Mouse (Mus musculus): ENCODE results near the gene Vmn1r29. TPM values are rescaled to one million over a fixed set of nuclear protein-coding genes. Genes with fewer than 3 reads are reported as not detected.
"Not testable (repeated sequence)": the region's sequence is repeated elsewhere in the genome, so short reads cannot be mapped to it uniquely, and the experiment has no call there.

The Vmn1r29 gene
- total RNA-seq (2021), result not detected
- long read RNA-seq, experiment 1, result 0 reads
- long read RNA-seq, experiment 2, result 0 reads

DNA sequence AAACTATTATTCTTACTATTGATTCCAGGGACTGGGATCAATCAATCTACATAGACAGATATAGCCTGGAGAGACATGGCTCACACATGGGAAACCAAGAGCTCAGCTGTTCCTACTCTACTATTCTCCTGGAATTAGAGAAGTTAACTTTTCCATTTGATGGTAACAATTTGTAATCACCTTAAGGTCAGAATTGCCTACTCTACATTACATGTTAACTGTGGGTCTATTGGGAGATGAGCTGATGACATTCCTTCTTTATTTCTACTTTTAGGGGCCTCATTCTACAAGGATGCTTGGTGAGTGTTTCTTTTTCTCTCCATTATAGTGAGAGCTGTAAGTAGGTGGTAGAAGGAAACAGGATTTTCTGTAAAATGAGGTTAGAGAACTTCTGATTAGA, at the start of gene Vmn1r29:
Gene Vmn1r29 (plus strand): TSS at position 301 of the 400 bp plus-strand sequence.
- TF ChIP-seq CTCF (IDR thresholded peaks at IDR 0.05), result no peak
- Histone ChIP-seq H3K27ac (no peak within 1 kb of the TSS), H3K4me3 (no peak within 1 kb of the TSS)
- DNase-seq (ENCODE audit: extremely low spot score in 1 of 2, low spot score in 2 of 2), result no peak
- intact Hi-C loops (cut with DNase I), result no loop called here

DNA sequence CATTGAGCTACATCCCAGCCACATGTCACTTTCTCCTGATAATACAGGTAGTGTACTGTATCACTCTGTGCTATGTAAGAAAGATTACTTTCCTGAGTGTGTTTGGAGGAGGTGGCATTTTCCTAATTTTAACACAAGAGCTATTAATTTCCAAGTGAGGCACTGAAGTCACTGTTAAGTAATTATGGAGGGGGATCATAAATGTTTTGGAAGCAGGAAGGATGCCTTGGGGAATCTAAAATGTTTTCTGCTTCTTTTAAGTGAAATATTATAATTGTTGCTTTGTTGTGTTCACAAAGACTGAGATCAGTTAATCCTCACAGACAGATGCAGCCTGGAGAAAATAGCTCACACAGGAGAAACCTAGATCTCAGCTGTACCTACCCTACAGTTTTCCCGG, 39.6 kb upstream of the Vmn1r29 start, which contains the start of gene Vmn1r28:
Gene Vmn1r28 (plus strand): TSS at position 301 of the 400 bp plus-strand sequence.
- no peak for TF ChIP-seq CTCF (IDR thresholded peaks at IDR 0.05)
- DNase-seq (ENCODE audit: extremely low spot score in 1 of 2, low spot score in 2 of 2), result no peak
- no peak within 1 kb of the TSS for H3K4me3 ChIP-seq
- intact Hi-C loops (cut with DNase I), result no loop called here
- H3K27ac ChIP-seq, result no peak within 1 kb of the TSS

DNA sequence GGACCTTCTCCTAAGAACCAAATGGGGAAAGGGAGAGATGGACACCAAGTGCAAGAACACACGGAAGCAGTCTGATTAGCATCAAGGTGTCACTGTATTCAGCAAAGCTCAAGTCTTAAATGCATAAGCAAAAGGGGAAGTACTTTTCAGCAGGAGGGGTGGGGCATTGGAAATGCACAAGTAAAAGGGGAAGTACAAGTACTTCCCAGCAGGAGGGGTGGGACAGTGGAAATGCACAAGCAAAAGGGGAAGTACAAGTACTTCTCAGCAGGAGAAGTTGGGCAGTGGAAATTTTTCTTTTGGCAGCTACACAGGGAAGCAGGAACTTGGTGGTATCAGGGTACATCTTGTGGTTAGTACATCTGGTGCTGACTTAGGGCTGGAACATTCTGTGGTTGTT, 21.7 kb upstream of the Vmn1r29 start:
- H3K4me3 ChIP-seq; intact Hi-C loops (cut with DNase I); H3K27ac ChIP-seq; DNase-seq (ENCODE audit: extremely low spot score in 1 of 2, low spot score in 2 of 2): not testable (repeated sequence)

DNA sequence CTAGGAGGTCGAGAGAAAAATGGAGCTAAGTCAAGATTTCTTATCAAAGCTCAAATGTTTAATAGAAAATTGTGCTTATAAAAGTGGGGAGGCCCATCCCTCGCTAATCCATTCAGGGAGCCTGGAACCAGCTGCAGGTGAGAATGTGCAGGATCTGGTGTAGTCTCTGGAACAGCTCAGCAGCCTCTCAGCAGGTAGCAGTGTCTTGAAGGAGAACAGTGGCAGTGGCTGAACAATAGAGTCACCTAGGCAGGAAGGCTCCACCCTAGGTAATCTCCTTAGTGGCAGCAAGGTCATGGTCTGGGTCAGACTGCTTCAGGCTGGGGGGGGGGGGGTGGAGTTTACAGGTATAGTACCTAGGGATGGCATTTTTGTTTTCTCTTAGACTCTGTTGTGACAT, 9.1 kb upstream of the Vmn1r29 start:
- TF ChIP-seq CTCF (IDR thresholded peaks at IDR 0.05), result no peak
- no peak for DNase-seq (ENCODE audit: extremely low spot score in 1 of 2, low spot score in 2 of 2)
- H3K27ac ChIP-seq, result no peak overlapping the region
- H3K4me3 ChIP-seq, result no peak overlapping the region
- intact Hi-C loops (cut with DNase I), result no loop called here

DNA sequence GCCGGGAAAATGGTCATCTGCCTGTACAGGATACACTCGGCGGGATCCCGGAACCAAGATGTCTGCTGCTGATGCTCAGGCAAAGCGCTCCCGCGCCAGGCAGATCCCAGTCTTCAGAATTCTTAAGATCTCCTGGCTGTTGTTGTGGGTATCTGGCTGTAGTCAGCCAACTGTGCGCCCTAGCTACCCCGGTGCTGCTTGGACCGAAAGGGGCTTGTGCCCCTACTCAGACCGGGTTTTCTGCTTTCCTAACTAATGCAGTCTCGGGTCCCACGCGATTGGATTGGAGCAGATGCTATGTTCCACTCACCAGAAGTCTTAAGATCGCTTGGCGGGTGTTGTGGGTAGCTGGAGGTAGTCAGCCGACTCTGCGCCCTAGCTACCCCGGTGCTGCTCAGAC, 2.8 kb upstream of the Vmn1r29 start:
- intact Hi-C loops (cut with DNase I); H3K4me3 ChIP-seq; H3K27ac ChIP-seq; DNase-seq (ENCODE audit: extremely low spot score in 1 of 2, low spot score in 2 of 2): not testable (repeated sequence)

DNA sequence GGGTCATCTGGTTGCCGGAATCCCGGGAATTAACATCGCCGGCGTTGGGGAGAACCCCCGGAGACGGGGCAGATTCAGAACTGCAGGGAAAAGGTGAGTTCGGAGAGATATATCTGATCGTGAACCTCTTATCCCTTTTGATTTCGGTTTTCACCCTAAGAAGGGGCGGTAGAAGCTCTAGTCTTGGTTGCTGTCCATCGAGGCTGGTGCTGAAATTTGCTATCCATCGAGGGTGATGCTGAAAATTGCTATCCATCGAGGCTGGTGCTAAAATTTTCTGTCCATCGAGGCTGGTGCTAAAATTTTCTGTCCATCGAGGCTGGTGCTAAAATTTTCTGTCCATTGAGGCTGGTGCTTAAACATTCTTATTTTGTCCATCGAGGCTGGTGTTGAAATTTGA, 29.3 kb downstream of the Vmn1r29 start:
- intact Hi-C loops (cut with DNase I); H3K4me3 ChIP-seq; H3K27ac ChIP-seq; DNase-seq (ENCODE audit: extremely low spot score in 1 of 2, low spot score in 2 of 2): not testable (repeated sequence)

Other genes with a start within 250 kb of the Vmn1r29 start
- gene Vmn1r27, start 82.7 kb upstream of the Vmn1r29 start, total RNA-seq (2021), result not detected
- not detected for gene Vmn1r28, start 39.5 kb upstream of the Vmn1r29 start, total RNA-seq (2021)
- gene Vmn1r30, start 141.8 kb downstream of the Vmn1r29 start, total RNA-seq (2021), result not detected
- not detected for gene Vmn1r31, start 173.8 kb downstream of the Vmn1r29 start, total RNA-seq (2021)

All from left cerebral cortex, adult 2 months (tissue).